Mouse (Mus musculus): ENCODE results near the gene Clec11a. TPM values are rescaled to one million over a fixed set of nuclear protein-coding genes. Genes with fewer than 3 reads are reported as not detected.
A peak's percentile ranks its signal among the peaks of the same experiment; 100 is the strongest.
"Not testable (repeated sequence)": the region's sequence is repeated elsewhere in the genome, so short reads cannot be mapped to it uniquely, and the experiment has no call there.

Clec11a gene
- polyA plus RNA-seq, 1 experiment: 2.4 TPM

GRCm38 (mm10) chr7:44307261-44308020, 739 bp upstream of the Clec11a start:
- no peak for TF ChIP-seq POLR2A (IDR thresholded peaks at IDR 0.05; ENCODE audit: borderline replicate concordance, insufficient read depth, low read length)
- TF ChIP-seq CTCF (IDR thresholded peaks at IDR 0.05; ENCODE audit: borderline replicate concordance, insufficient read depth, low read depth, low read length): no peak
- H3K27ac ChIP-seq (ENCODE audit: insufficient read depth, low read length): no peak overlapping the region
- no peak for DNase-seq
- peaks cover 9% of the 10 kb centered on the region; the same call in 1 of the 2 replicates for H3K4me1 ChIP-seq (ENCODE audit: control insufficient read depth, insufficient read depth, low read length)
- H3K4me3 ChIP-seq (replicated peaks; ENCODE audit: insufficient read depth, low read depth, low read length): no peak overlapping the region
- 66% methylated on average over 9 of the region's 9 CpGs for WGBS
- no peaks in the 10 kb centered on the region for H3K27me3 ChIP-seq (ENCODE audit: control insufficient read depth, insufficient read depth, low read length)

- H3K4me1 ChIP-seq (ENCODE audit: control insufficient read depth, insufficient read depth, low read length): peaks cover 4% of the 10 kb centered on the region; the same call in 1 of the 2 replicates
- DNase-seq: no peak
- H3K27ac ChIP-seq (ENCODE audit: insufficient read depth, low read length): peak overlapping the region; percentile 14; the same call in 1 of the 2 replicates
- H3K27me3 ChIP-seq (ENCODE audit: control insufficient read depth, insufficient read depth, low read length): no peaks in the 10 kb centered on the region
- peak overlapping the region; percentile 78 for H3K4me3 ChIP-seq (replicated peaks; ENCODE audit: insufficient read depth, low read depth, low read length)
- TF ChIP-seq POLR2A (IDR thresholded peaks at IDR 0.05; ENCODE audit: borderline replicate concordance, insufficient read depth, low read length) (peak; percentile 41; the same call in 1 of the 2 replicates), CTCF (IDR thresholded peaks at IDR 0.05; ENCODE audit: borderline replicate concordance, insufficient read depth, low read depth, low read length) (no peak)
- 5% methylated on average over 16 of the region's 16 CpGs for WGBS
Observed at GRCm38 (mm10) chr7:44305686-44306085, 1.0 kb downstream of the Clec11a start.

- peak overlapping the region; percentile 78 for H3K4me3 ChIP-seq (replicated peaks; ENCODE audit: insufficient read depth, low read depth, low read length)
- WGBS: 1% methylated on average over 49 of the region's 49 CpGs
- TF ChIP-seq CTCF (IDR thresholded peaks at IDR 0.05; ENCODE audit: borderline replicate concordance, insufficient read depth, low read depth, low read length) (no peak), POLR2A (IDR thresholded peaks at IDR 0.05; ENCODE audit: borderline replicate concordance, insufficient read depth, low read length) (peak; percentile 100)
- DNase-seq: peak; percentile 98 to 100
- H3K27me3 ChIP-seq (ENCODE audit: control insufficient read depth, insufficient read depth, low read length): no peaks in the 10 kb centered on the region
- H3K27ac ChIP-seq (ENCODE audit: insufficient read depth, low read length): peak overlapping the region; percentile 76
- peaks cover 4% of the 10 kb centered on the region; the same call in 1 of the 2 replicates for H3K4me1 ChIP-seq (ENCODE audit: control insufficient read depth, insufficient read depth, low read length)
Observed at GRCm38 (mm10) chr7:44304775-44305641, 1.7 kb downstream of the Clec11a start.

- peak overlapping the region; percentile 78 for H3K4me3 ChIP-seq (replicated peaks; ENCODE audit: insufficient read depth, low read depth, low read length)
- under 1% methylated on average over 25 of the region's 25 CpGs for WGBS
- DNase-seq: no peak
- no peak for TF ChIP-seq POLR2A (IDR thresholded peaks at IDR 0.05; ENCODE audit: borderline replicate concordance, insufficient read depth, low read length)
- TF ChIP-seq CTCF (IDR thresholded peaks at IDR 0.05; ENCODE audit: borderline replicate concordance, insufficient read depth, low read depth, low read length): no peak
- H3K27ac ChIP-seq (ENCODE audit: insufficient read depth, low read length): peak overlapping the region; percentile 76
- H3K27me3 ChIP-seq (ENCODE audit: control insufficient read depth, insufficient read depth, low read length): no peaks in the 10 kb centered on the region
- peaks cover 4% of the 10 kb centered on the region; the same call in 1 of the 2 replicates for H3K4me1 ChIP-seq (ENCODE audit: control insufficient read depth, insufficient read depth, low read length)
Observed at GRCm38 (mm10) chr7:44304463-44304774, 2.3 kb downstream of the Clec11a start.

- Histone ChIP-seq H3K4me1 (ENCODE audit: control insufficient read depth, insufficient read depth, low read length) (peaks cover 4% of the 10 kb centered on the region; the same call in 1 of the 2 replicates), H3K27me3 (ENCODE audit: control insufficient read depth, insufficient read depth, low read length) (no peaks in the 10 kb centered on the region), H3K27ac (ENCODE audit: insufficient read depth, low read length) (peak overlapping the region; percentile 76; the same call in 1 of the 2 replicates), H3K4me3 (replicated peaks; ENCODE audit: insufficient read depth, low read depth, low read length) (peak overlapping the region; percentile 78)
- no peak for DNase-seq
- 83% methylated on average over 14 of the region's 14 CpGs for WGBS
- no peak for TF ChIP-seq CTCF (IDR thresholded peaks at IDR 0.05; ENCODE audit: borderline replicate concordance, insufficient read depth, low read depth, low read length)
- TF ChIP-seq POLR2A (IDR thresholded peaks at IDR 0.05; ENCODE audit: borderline replicate concordance, insufficient read depth, low read length): no peak
Observed at GRCm38 (mm10) chr7:44303346-44304340, 3.1 kb downstream of the Clec11a start.

GRCm38 (mm10) chr7:44297501-44297900, 9.2 kb downstream of the Clec11a start:
- H3K4me1 ChIP-seq (ENCODE audit: control insufficient read depth, insufficient read depth, low read length); H3K27ac ChIP-seq (ENCODE audit: insufficient read depth, low read length); DNase-seq; H3K4me3 ChIP-seq (replicated peaks; ENCODE audit: insufficient read depth, low read depth, low read length); H3K27me3 ChIP-seq (ENCODE audit: control insufficient read depth, insufficient read depth, low read length): not testable (repeated sequence)
- 73% methylated on average over 2 of the region's 2 CpGs for WGBS

- 47% methylated on average over 4 of the region's 4 CpGs for WGBS
- Histone ChIP-seq H3K4me1 (ENCODE audit: control insufficient read depth, insufficient read depth, low read length) (no peaks in the 10 kb centered on the region), H3K4me3 (replicated peaks; ENCODE audit: insufficient read depth, low read depth, low read length) (no peak overlapping the region), H3K27me3 (ENCODE audit: control insufficient read depth, insufficient read depth, low read length) (no peaks in the 10 kb centered on the region), H3K27ac (ENCODE audit: insufficient read depth, low read length) (no peak overlapping the region)
- no peak for TF ChIP-seq CTCF (IDR thresholded peaks at IDR 0.05; ENCODE audit: borderline replicate concordance, insufficient read depth, low read depth, low read length)
- TF ChIP-seq POLR2A (IDR thresholded peaks at IDR 0.05; ENCODE audit: borderline replicate concordance, insufficient read depth, low read length): no peak
- DNase-seq: no peak
Observed at GRCm38 (mm10) chr7:44291418-44291817, 15.3 kb downstream of the Clec11a start.
